Mouse (Mus musculus) bone marrow macrophage, adult 2 months (primary cell): ENCODE results near the gene C2cd3. TPM values are rescaled to one million over a fixed set of nuclear protein-coding genes. Genes with fewer than 3 reads are reported as not detected.

Experiments
- H3K27ac ChIP-seq: 2 replicates; pipeline ENCODE4 v1.5.1; 2012; ENCODE audit warnings: low read depth, low read length; ENCODE audit not compliant: insufficient read depth
- H3K4me1 ChIP-seq: 2 replicates; pipeline ENCODE4 v1.6.1; 2012; ENCODE audit warnings: low read length; ENCODE audit not compliant: control insufficient read depth, insufficient read depth
- H3K4me3 ChIP-seq: 2 replicates; pipeline ENCODE4 v1.5.1; 2012; ENCODE audit warnings: mild to moderate bottlenecking, low read length, moderate library complexity; ENCODE audit not compliant: insufficient read depth
- CTCF ChIP-seq: IDR thresholded peaks from 2 replicates; pipeline ENCODE4 v1.5.1; 2012; ENCODE audit warnings: low read depth, mild to moderate bottlenecking, low read length, moderate library complexity
- POLR2A ChIP-seq: IDR thresholded peaks from 2 replicates; pipeline ENCODE4 v1.6.1; 2012; ENCODE audit warnings: mild to moderate bottlenecking, low read depth, low read length, borderline replicate concordance
- polyA plus RNA-seq: library from polyadenylated mRNA; stranded (reverse); fragments of >200 nt; gene quantifications from 2 replicates; pipeline ENCODE4 v1.2.4, GENCODE M21; 2012; ENCODE audit not compliant: missing spikeins, insufficient read depth, insufficient read length

The C2cd3 gene
- polyA plus RNA-seq, 1 experiment = 21.6 TPM

DNA sequence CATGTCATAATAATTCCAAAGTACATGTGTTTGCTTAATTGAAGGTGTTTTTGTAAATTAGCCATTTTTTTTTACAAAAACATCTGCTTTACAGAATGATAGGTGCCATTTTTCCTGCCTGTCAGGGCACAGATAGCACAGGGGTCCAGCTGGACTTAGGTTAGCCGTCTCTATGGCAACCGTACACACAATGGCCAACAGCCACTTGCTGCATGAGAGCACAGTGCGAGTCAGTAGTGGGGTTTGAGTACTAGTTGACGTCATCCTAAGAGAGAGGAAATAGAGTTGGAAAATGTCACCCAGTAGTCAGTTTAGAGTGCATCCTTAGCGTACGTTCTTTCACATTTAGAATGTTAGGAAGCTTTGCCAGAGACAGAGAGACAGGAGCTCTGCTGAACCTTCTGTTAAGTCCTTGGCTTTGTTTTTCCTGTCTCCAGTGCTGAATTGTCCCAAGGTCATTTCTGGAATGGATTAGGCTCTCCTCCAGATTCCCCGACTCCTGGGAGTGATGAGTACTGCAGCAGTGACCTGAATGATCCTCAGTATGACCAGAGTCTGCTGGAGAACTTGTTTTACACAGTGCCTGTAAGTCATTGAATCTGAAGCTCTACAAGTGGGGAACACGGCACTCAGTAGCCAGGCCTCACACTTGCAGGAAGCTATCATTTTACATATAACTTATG, 27.3 kb downstream of the C2cd3 start:
- Histone ChIP-seq H3K4me3 (no peak overlapping the region), H3K27ac (no peak overlapping the region), H3K4me1 (peaks cover 2% of the 10 kb centered on the region; the same call in 1 of the 2 replicates)
- no peak for TF ChIP-seq POLR2A
- TF ChIP-seq CTCF = no peak

DNA sequence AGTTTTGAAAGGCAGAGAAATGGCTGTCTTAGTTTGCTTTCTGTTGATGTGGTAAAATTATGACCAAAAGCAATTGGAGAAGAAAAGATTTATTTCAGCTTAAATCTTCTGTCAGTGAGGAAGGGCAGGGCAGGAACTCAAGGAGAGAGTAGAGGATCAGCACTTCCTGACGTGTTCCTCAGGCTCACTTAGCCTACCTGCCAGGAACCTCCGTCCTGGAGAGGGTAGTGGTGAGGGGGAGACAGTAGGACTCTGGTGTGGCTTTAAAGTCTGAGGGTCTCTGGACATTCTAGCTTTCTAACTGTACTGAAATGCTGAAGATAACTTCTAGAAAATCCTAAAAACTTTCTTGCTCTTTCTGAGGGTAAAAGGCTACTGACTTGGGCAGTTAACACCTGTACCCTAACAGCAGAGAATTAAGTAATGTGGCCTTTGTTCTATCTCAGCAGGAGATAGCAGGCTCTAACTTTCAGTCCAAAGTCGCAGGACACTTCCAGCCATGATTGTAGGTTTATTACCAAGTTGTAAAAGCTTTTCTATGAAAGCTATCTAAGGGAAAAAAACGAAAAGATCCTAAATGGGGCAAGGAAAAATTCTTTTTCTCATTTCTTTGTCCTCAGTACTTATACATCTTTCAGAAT, 29.0 kb downstream of the C2cd3 start:
- Histone ChIP-seq H3K4me3 (no peak overlapping the region), H3K4me1 (peaks cover 2% of the 10 kb centered on the region; the same call in 1 of the 2 replicates), H3K27ac (no peak overlapping the region)
- TF ChIP-seq CTCF = no peak
- no peak for TF ChIP-seq POLR2A

- TF ChIP-seq CTCF = no peak
- no peak for TF ChIP-seq POLR2A
- Histone ChIP-seq H3K27ac (no peak overlapping the region), H3K4me3 (no peak overlapping the region), H3K4me1 (peaks cover 2% of the 10 kb centered on the region; the same call in 1 of the 2 replicates)
These were observed 30.7 kb downstream of the C2cd3 start for GRCm38 (mm10) chr7:100402715-100403114.

DNA sequence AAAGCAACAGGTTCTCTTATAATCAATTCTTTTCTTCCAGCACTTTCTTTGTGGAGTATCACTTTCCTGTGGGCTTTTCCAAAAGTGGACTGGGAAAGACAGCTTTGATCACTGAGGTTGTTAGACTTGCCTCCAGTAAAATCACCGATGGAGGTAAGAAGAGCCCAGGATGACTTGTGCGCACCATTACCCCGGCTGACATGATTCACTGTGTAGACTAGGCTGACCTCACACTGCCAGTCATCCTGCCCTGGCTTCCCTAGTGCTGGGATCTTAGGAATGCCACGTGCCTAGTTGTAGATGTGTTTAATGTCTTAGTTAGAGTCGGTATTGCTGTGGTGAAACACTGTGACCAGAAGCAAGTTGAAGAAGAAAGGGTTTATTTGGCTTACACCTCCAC, 35.6 kb downstream of the C2cd3 start:
- Histone ChIP-seq H3K27ac (no peak overlapping the region), H3K4me1 (peaks cover 1% of the 10 kb centered on the region; the same call in 1 of the 2 replicates), H3K4me3 (no peak overlapping the region)
- TF ChIP-seq POLR2A (no peak), CTCF (no peak)

- Histone ChIP-seq H3K4me3 (no peak overlapping the region), H3K27ac (no peak overlapping the region), H3K4me1 (no peaks in the 10 kb centered on the region)
- TF ChIP-seq CTCF = no peak
- no peak for TF ChIP-seq POLR2A
These were observed 36.7 kb downstream of the C2cd3 start for GRCm38 (mm10) chr7:100408684-100409083.

DNA sequence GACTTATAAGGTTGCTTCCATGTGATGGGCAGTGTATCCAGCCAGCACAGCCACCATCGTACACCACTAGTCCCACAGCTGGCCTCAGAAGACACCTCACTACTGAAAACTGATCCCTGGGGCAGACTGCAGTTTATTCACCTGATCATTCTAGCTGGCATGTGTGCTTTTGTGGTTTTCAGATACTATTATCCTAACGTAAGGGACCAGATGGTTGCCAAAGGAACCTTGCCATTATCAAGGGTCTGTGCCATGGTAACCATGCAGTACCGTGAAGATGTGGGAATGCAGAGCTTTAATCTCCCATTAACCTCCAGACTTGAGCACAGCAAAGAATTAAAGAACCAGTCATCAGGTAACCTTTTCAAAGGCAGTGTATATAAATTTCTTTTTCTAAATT, 53.8 kb downstream of the C2cd3 start:
- H3K27ac ChIP-seq = no peak overlapping the region
- H3K4me1 ChIP-seq = peaks cover 27% of the 10 kb centered on the region
- TF ChIP-seq CTCF = no peak
- TF ChIP-seq POLR2A = no peak
- no peak overlapping the region for H3K4me3 ChIP-seq

DNA sequence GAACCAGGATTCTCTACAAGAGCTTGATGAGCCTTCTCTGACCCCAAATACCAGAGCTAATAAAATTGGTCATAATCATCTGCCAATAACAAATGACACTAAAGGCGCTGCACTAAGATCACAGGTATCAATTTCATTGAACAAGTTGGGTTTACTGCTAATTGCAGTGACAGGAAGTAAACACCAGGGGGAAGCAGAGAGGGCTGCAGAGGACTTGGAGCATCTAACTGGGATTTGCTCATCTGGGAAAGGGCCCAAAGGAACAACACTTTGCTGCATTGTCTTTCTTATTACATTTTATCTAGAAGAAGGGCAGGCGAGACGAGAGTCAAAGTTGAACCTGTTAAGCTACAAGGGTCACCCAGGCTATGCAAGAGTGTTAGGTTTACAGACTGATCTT, 57.1 kb downstream of the C2cd3 start:
- no peak overlapping the region for H3K4me3 ChIP-seq
- H3K4me1 ChIP-seq = peaks cover 52% of the 10 kb centered on the region
- 0 out of 2 replicates have a peak overlapping the region, but pooled peaks have one; percentile 21 for H3K27ac ChIP-seq
- no peak for TF ChIP-seq POLR2A
- no peak for TF ChIP-seq CTCF

GRCm38 (mm10) chr7:100429911-100430310, 57.9 kb downstream of the C2cd3 start:
- H3K4me3 ChIP-seq = no peak overlapping the region
- H3K27ac ChIP-seq = peak overlapping the region; percentile 82
- H3K4me1 ChIP-seq = peaks cover 53% of the 10 kb centered on the region
- no peak for TF ChIP-seq POLR2A
- TF ChIP-seq CTCF = no peak

GRCm38 (mm10) chr7:100431103-100431502, 59.1 kb downstream of the C2cd3 start:
- TF ChIP-seq CTCF = no peak
- no peak for TF ChIP-seq POLR2A
- H3K27ac ChIP-seq = peak overlapping the region; percentile 82
- H3K4me3 ChIP-seq = no peak overlapping the region
- H3K4me1 ChIP-seq = peaks cover 53% of the 10 kb centered on the region

- Histone ChIP-seq H3K27ac (no peak overlapping the region), H3K4me1 (peaks cover 50% of the 10 kb centered on the region), H3K4me3 (no peak overlapping the region)
- no peak for TF ChIP-seq POLR2A
- TF ChIP-seq CTCF = no peak
These were observed 61.3 kb downstream of the C2cd3 start for GRCm38 (mm10) chr7:100433295-100433694.
